Mouse (Mus musculus) forebrain, embryonic 14.5 days (tissue): ENCODE measurements at regions not wholly inside any gene's neighbourhood (a gene's known extent, or its start where the extent isn't known, plus 50 kb on each side); places are given as distances from the start of the nearest gene placed in this dataset.

Experiments used
- ATAC-seq: fragments of 200-750 bp; cut with Nextera tagmentation; 2 replicates; pipeline ENCODE4 v1.8.0; 2017; ENCODE audit warnings: mild to moderate bottlenecking, moderate library complexity
- DNase-seq: peaks from one replicate; pipeline ENCODE4 v3.0.0-alpha.2; 2015; ENCODE audit warnings: low spot score
- H3K27ac ChIP-seq: fragments of 300-500 bp; sonication (generic); 2 replicates; pipeline ENCODE4 v1.5.1; 2014; ENCODE audit warnings: low read depth, mild to moderate bottlenecking, control low read depth, low read length, moderate library complexity
- H3K27me3 ChIP-seq: fragments of 300-500 bp; sonication (generic); replicated peaks from 2 replicates; pipeline ENCODE4 v1.6.1; 2014; ENCODE audit warnings: low read length, control low read depth, mixed read lengths; ENCODE audit not compliant: control insufficient read depth, insufficient read depth
- H3K36me3 ChIP-seq: fragments of 300-500 bp; sonication (generic); 2 replicates; pipeline ENCODE4 v1.6.1; 2014; ENCODE audit warnings: low read length, control low read depth; ENCODE audit not compliant: control insufficient read depth, insufficient read depth
- H3K4me1 ChIP-seq: fragments of 300-500 bp; sonication (generic); 2 replicates; pipeline ENCODE4 v1.6.1; 2014; ENCODE audit warnings: antibody characterized with exemption, low read length, control low read depth; ENCODE audit not compliant: control insufficient read depth, insufficient read depth
- H3K4me2 ChIP-seq: fragments of 300-500 bp; sonication (generic); 2 replicates; pipeline ENCODE4 v1.6.1; 2014; ENCODE audit warnings: mild to moderate bottlenecking, control low read depth, low read length
- H3K4me3 ChIP-seq: fragments of 300-500 bp; sonication (generic); 2 replicates; pipeline ENCODE4 v1.5.1; 2014; ENCODE audit warnings: low read depth, low read length, control low read depth
- H3K9ac ChIP-seq: fragments of 300-500 bp; sonication (generic); 2 replicates; pipeline ENCODE4 v1.6.1; 2014; ENCODE audit warnings: mild to moderate bottlenecking, low read length, control low read depth, moderate library complexity
- H3K9me3 ChIP-seq: fragments of 300-500 bp; sonication (generic); replicated peaks from 2 replicates; pipeline ENCODE4 v1.6.1; 2016; ENCODE audit warnings: low read length, control low read depth, mixed read lengths; ENCODE audit not compliant: control insufficient read depth
- WGBS: fragments of 180-500 bp; shearing (Covaris S2); extraction: QIAGEN DNeasy Blood & Tissue Kit; methylation state at CpG from one replicate; pipeline ENCODE4 v1.1.7; 2014; 5-methylcytosine and 5-hydroxymethylcytosine counted together

- no peak overlapping the region for H3K27ac ChIP-seq
- H3K27me3 ChIP-seq = no peaks in the 10 kb centered on the region
- H3K9me3 ChIP-seq = no peaks in the 10 kb centered on the region
- 97% methylated on average over 2 of the region's 2 CpGs for WGBS
- H3K36me3 ChIP-seq = no peaks in the 10 kb centered on the region
- H3K4me3 ChIP-seq = no peak overlapping the region
- no peak overlapping the region for H3K4me2 ChIP-seq
- H3K4me1 ChIP-seq = no peaks in the 10 kb centered on the region
- no peak overlapping the region for H3K9ac ChIP-seq
- ATAC-seq (no peak), DNase-seq (no peak)
These were observed 338.0 kb downstream of the 1190002N15Rik start for GRCm38 (mm10) chr9:94199864-94200263.

DNA sequence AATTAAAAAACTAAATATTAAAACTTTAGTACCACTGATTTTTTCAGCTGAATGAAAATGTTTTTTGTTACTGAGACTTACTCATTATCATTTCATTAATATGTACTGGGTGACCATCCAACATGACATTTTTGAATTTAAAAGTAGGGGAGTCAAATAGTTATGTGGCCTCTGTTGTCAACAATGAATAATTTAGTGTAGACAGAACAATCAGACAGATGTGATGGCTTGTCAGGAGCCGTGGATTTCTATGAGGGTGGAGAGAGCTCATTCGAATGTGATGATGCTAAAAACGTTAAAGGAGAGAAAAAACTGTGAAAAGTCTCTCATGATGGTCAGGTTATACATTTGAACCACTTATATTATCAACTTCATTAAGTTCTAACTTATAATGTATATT, 346.8 kb downstream of the 1190002N15Rik start:
- no peak overlapping the region for H3K9ac ChIP-seq
- WGBS = 37% methylated on average over 3 of the region's 3 CpGs
- ATAC-seq (peak; percentile 49), DNase-seq (peak; percentile 31)
- H3K4me2 ChIP-seq = no peak overlapping the region
- H3K27ac ChIP-seq = no peak overlapping the region
- H3K27me3 ChIP-seq = no peaks in the 10 kb centered on the region
- peaks cover 13% of the 10 kb centered on the region for H3K4me1 ChIP-seq
- no peak overlapping the region for H3K4me3 ChIP-seq
- no peaks in the 10 kb centered on the region for H3K9me3 ChIP-seq
- no peaks in the 10 kb centered on the region for H3K36me3 ChIP-seq

DNA sequence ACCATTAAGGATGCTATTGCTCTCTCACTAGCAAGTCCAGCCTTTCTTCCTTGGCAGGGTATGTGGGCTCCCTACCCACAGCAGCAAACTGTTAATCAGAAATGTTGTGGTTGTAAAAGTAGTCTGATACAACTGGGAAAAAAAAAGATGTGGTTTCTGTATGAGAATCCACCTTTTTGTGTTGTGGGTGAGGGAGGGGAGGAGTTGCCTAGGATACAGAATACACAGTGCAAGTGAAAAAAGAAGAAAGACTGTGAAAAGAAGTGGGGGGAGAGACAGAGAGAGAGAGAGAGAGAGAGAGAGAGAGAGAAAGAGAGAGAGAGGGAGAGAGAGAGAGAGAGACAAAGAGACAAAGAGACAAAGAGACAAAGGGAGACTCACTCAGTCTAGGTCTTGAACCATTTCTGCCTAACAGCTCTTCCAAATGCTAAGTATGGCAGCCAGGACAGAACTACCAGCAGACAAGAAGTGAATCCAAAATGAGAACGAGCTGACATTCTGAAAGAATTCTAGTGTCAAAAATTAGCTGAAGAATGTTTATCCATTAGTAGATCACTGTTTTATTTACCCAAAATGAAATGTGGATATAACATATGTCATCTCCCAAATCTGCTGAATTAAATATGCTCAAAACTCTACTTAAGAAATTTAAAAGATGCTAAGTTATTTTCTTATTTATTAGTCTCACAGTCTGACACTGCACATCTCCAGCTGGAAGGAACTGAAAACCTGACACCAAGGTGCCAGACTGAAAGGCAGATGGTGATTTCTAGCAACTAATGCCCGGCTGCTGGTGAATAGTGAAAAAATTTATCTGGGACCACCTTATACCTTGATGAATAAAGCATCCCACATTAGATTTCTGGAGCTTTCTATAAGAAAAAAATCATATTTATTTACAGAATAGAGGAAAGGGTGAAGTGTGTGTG, 347.7 kb downstream of the 1190002N15Rik start:
- DNase-seq = peak; percentile 79
- Histone ChIP-seq H3K9ac (no peak overlapping the region), H3K9me3 (no peaks in the 10 kb centered on the region), H3K27ac (no peak overlapping the region), H3K27me3 (no peaks in the 10 kb centered on the region), H3K36me3 (no peaks in the 10 kb centered on the region), H3K4me2 (no peak overlapping the region), H3K4me3 (no peak overlapping the region), H3K4me1 (peaks cover 13% of the 10 kb centered on the region)
- 49% methylated on average over 2 of the region's 2 CpGs for WGBS
- ATAC-seq = peak; percentile 76

- H3K9me3 ChIP-seq = no peaks in the 10 kb centered on the region
- no peak overlapping the region for H3K27ac ChIP-seq
- no peak overlapping the region for H3K4me2 ChIP-seq
- peak; percentile 61 for ATAC-seq
- H3K4me3 ChIP-seq = no peak overlapping the region
- peaks cover 13% of the 10 kb centered on the region for H3K4me1 ChIP-seq
- no peaks in the 10 kb centered on the region for H3K27me3 ChIP-seq
- DNase-seq = peak; percentile 39
- no peak overlapping the region for H3K9ac ChIP-seq
- no peaks in the 10 kb centered on the region for H3K36me3 ChIP-seq
These were observed 349.8 kb downstream of the 1190002N15Rik start for GRCm38 (mm10) chr9:94188124-94188523.

DNA sequence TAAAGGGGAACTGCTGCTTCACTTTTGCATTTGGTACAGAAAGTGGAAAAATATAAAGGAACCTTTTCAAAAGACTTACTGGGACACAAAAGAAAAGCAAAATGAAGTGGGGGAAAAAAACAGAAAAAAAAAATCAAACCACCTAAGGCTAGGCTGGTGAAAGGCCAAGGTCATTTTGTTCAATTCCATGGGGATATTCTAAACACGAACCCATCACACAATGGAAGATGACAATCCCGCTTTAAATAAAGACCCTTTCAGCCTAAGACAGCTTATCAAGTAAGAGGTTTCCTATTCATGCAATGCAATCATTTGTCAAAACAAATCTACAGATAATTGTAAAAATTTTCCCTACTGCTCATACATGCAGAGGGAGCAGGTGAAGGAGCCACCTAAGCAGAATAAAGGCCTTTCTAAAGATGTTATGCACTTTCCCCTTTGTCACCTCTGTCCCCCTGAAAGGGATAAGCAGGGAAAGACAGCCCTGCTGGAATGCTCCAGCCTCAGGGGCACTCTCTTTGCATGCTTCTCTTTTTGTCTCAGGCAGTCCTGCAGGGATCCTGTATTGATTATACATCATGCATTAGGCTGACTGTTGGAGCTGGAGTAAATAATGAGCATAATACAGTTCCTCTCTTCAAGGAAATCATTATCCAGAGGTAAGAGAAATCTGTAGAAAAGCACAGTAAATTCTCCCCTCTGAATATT, 367.8 kb downstream of the 1190002N15Rik start:
- ATAC-seq = no peak

DNA sequence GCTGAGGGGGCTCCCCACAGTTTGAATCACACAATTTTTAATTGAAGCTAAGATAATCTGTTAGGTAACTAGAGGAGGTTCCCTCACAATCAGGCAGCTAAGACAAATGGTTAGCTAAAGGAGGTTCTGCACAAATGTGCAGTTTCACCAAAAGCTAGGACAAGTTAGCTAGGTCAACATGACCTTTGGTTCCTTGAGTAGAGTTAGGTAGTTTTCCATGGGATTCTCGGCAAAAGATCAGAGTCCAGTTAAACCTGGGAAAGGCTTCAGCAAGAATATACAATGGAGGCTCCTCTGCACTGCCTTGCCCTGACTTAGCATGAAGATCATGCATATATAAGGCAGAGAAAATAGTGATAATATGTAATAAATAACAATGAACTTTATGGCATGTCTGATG, 374.2 kb downstream of the 1190002N15Rik start:
- ATAC-seq = no peak

More for the DNA sequence above, 367.8 kb downstream of the 1190002N15Rik start:
- no peaks in the 10 kb centered on the region for H3K4me1 ChIP-seq
- no peak overlapping the region for H3K4me2 ChIP-seq
- no peak overlapping the region for H3K9ac ChIP-seq
- H3K9me3 ChIP-seq = no peaks in the 10 kb centered on the region
- no peaks in the 10 kb centered on the region for H3K36me3 ChIP-seq
- WGBS = 44% methylated on average over 2 of the region's 2 CpGs
- no peaks in the 10 kb centered on the region for H3K27me3 ChIP-seq
- peak; percentile 19 for DNase-seq
- no peak overlapping the region for H3K27ac ChIP-seq
- no peak overlapping the region for H3K4me3 ChIP-seq

GRCm38 (mm10) chr9:94155581-94155980, 382.3 kb downstream of the 1190002N15Rik start:
- H3K9me3 ChIP-seq = no peaks in the 10 kb centered on the region
- H3K36me3 ChIP-seq = no peaks in the 10 kb centered on the region
- no peak overlapping the region for H3K27ac ChIP-seq
- DNase-seq (no peak), ATAC-seq (no peak)
- H3K4me1 ChIP-seq = no peaks in the 10 kb centered on the region
- no peak overlapping the region for H3K9ac ChIP-seq
- H3K4me2 ChIP-seq = no peak overlapping the region
- no peak overlapping the region for H3K4me3 ChIP-seq
- H3K27me3 ChIP-seq = no peaks in the 10 kb centered on the region
- 80% methylated on average over 2 of the region's 2 CpGs for WGBS

More for the DNA sequence above, 374.2 kb downstream of the 1190002N15Rik start:
- H3K27me3 ChIP-seq = no peaks in the 10 kb centered on the region
- H3K9me3 ChIP-seq = no peaks in the 10 kb centered on the region
- 95% methylated on average over 1 of the region's 1 CpGs for WGBS
- no peaks in the 10 kb centered on the region for H3K36me3 ChIP-seq
- H3K4me2 ChIP-seq = no peak overlapping the region
- H3K9ac ChIP-seq = no peak overlapping the region
- H3K27ac ChIP-seq = no peak overlapping the region
- DNase-seq = no peak
- H3K4me1 ChIP-seq = no peaks in the 10 kb centered on the region
- H3K4me3 ChIP-seq = no peak overlapping the region

DNA sequence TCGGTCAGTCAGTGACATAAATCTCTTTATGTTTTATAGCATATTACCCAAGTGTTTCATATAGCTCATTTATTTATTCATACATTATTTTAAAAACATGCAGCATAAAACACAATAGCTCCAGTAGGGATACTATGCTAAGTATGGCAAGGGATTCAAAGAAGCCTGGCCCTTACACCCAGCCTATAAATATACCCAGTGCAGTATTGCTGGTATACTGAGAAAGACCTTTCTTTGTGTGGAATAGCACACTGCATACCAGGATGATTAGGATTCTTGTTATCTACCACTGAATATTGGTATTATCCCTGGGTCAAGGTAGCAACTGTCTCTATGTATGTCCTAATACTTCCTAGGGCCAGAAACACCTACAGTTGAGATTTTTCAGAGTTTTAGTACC, 389.4 kb downstream of the 1190002N15Rik start:
- H3K4me3 ChIP-seq = no peak overlapping the region
- no peak overlapping the region for H3K4me2 ChIP-seq
- no peaks in the 10 kb centered on the region for H3K27me3 ChIP-seq
- ATAC-seq (no peak), DNase-seq (no peak)
- H3K9ac ChIP-seq = no peak overlapping the region
- H3K27ac ChIP-seq = no peak overlapping the region
- 85% methylated on average over 1 of the region's 1 CpGs for WGBS
- H3K4me1 ChIP-seq = no peaks in the 10 kb centered on the region
- H3K9me3 ChIP-seq = no peaks in the 10 kb centered on the region
- no peaks in the 10 kb centered on the region for H3K36me3 ChIP-seq

- Histone ChIP-seq H3K4me2 (no peak overlapping the region), H3K27me3 (no peaks in the 10 kb centered on the region), H3K4me1 (no peaks in the 10 kb centered on the region), H3K4me3 (no peak overlapping the region), H3K36me3 (no peaks in the 10 kb centered on the region), H3K9me3 (no peaks in the 10 kb centered on the region), H3K9ac (no peak overlapping the region), H3K27ac (no peak overlapping the region)
- ATAC-seq (no peak), DNase-seq (no peak)
- WGBS = 93% methylated on average over 3 of the region's 3 CpGs
These were observed 391.1 kb downstream of the 1190002N15Rik start for GRCm38 (mm10) chr9:94146787-94147186.
